ENCODE assay signal across 28 mouse cellular contexts in the genomic region with DNA sequence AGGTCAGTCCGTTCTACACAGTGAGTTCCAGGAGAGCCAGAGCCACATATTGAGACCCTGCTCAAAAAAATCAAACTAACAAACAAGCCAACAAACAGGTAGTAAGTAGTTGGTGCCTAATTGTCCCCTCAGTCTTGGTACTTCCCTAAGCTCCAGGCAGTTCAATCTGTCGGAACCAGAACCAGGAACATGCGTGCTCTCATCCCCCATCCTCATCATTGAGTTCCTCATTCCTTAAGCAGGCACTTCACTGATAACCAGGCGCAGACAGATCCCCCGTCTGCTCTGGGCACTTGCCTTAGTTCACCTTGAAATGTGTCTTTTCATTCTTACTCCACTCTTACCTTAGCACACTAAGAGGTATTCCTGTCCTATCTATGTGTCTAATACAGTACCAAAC.
DNase-seq lines count a peak whose midpoint lies in the region; ATAC-seq and TF ChIP-seq lines count a peak whose summit lies in the region.
"Had no signal": no experiment of that assay in that cellular context is flagged by ENCODE, and none has a peak within 500 bp of the region (broad histone marks: within the 10 kb centered on the region; RNA-seq: fewer than 3 reads in every experiment).

No protein-coding gene starts in this region.

- no peak for DNase-seq in heart, postnatal 4 days
- peak; percentile 26 for DNase-seq in liver, adult 2 months (ENCODE audit: extremely low read depth, low read depth, low spot score)
- DNase-seq in liver = no peak
- DNase-seq in frontal cortex, postnatal 14 days (ENCODE audit: low spot score in 2 of 2) = no peak
- DNase-seq: adrenal gland, postnatal 14 days; B cell, adult 2 months; cerebellum, adult 11-12 months; cerebellum, adult 9-11 months; gastrocnemius, postnatal 14 days; heart, adult 2 months; heart, postnatal 36 days; kidney, adult 2 months; kidney, postnatal 4 days; liver, postnatal 0 days; lung, postnatal 36 days; midbrain, embryonic 14.5 days; right cerebral cortex, postnatal 25 days had no signal

- H3K4me1 ChIP-seq in heart, embryonic 12.5 days (replicated peaks) = peaks cover 10% of the 10 kb centered on the region
- H3K4me1 ChIP-seq in liver, adult 2 months (ENCODE audit: control insufficient read depth, insufficient read depth, low read length) = peaks cover 4% of the 10 kb centered on the region
- no peaks in the 10 kb centered on the region for H3K4me1 ChIP-seq in hindbrain, embryonic 12.5 days
- H3K4me1 ChIP-seq: embryonic facial prominence, embryonic 13.5 days; hindbrain, embryonic 15.5 days; limb, embryonic 12.5 days; stomach, embryonic 15.5 days had no signal

- H3K36me3 ChIP-seq in heart, embryonic 12.5 days = peaks cover 32% of the 10 kb centered on the region
- H3K36me3 ChIP-seq in liver, adult 2 months (ENCODE audit: control insufficient read depth, insufficient read depth, low read length) = peaks cover 2% of the 10 kb centered on the region; the same call in 1 of the 2 replicates
- peaks cover 9% of the 10 kb centered on the region; the same call in 1 of the 2 replicates for H3K36me3 ChIP-seq in hindbrain, embryonic 12.5 days
- H3K36me3 ChIP-seq: hindbrain, embryonic 15.5 days; limb, embryonic 12.5 days; stomach, embryonic 15.5 days had no signal

- H3K27me3 ChIP-seq in heart, embryonic 12.5 days (replicated peaks) = no peaks in the 10 kb centered on the region
- H3K27me3 ChIP-seq in liver, adult 2 months (ENCODE audit: control insufficient read depth, insufficient read depth, low read length) = no peaks in the 10 kb centered on the region
- no peaks in the 10 kb centered on the region for H3K27me3 ChIP-seq in hindbrain, embryonic 12.5 days
- H3K27me3 ChIP-seq: embryonic facial prominence, embryonic 13.5 days; hindbrain, embryonic 15.5 days; limb, embryonic 12.5 days; liver, embryonic 12.5 days; Patski; stomach, embryonic 15.5 days had no signal

- no peak overlapping the region for H3K4me2 ChIP-seq in heart, embryonic 12.5 days
- H3K4me2 ChIP-seq in hindbrain, embryonic 12.5 days (replicated peaks) = no peak overlapping the region
- H3K4me2 ChIP-seq: embryonic facial prominence, embryonic 13.5 days; hindbrain, embryonic 15.5 days; limb, embryonic 12.5 days; liver, embryonic 12.5 days; stomach, embryonic 15.5 days had no signal

- no peak overlapping the region for H3K4me3 ChIP-seq in heart, embryonic 12.5 days
- H3K4me3 ChIP-seq in liver, adult 2 months (ENCODE audit: insufficient read depth, low read depth, low read length) = no peak overlapping the region
- H3K4me3 ChIP-seq in hindbrain, embryonic 12.5 days = no peak overlapping the region
- H3K4me3 ChIP-seq: embryonic facial prominence, embryonic 13.5 days; heart, adult 2 months; hindbrain, embryonic 15.5 days; limb, embryonic 12.5 days; liver, embryonic 12.5 days; stomach, embryonic 15.5 days had no signal

- H3K9me3 ChIP-seq in heart, embryonic 12.5 days (replicated peaks) = no peaks in the 10 kb centered on the region
- H3K9me3 ChIP-seq in hindbrain, embryonic 12.5 days (replicated peaks) = no peaks in the 10 kb centered on the region
- H3K9me3 ChIP-seq: embryonic facial prominence, embryonic 13.5 days; hindbrain, embryonic 15.5 days; limb, embryonic 12.5 days; liver, embryonic 12.5 days; stomach, embryonic 15.5 days had no signal

- peak overlapping the region; percentile 2; the same call in 1 of the 2 replicates for H3K27ac ChIP-seq in heart, embryonic 12.5 days (ENCODE audit: poor library complexity, severe bottlenecking)
- no peak overlapping the region for H3K27ac ChIP-seq in liver, adult 2 months (replicated peaks; ENCODE audit: insufficient read depth, low read depth, low read length)
- no peak overlapping the region for H3K27ac ChIP-seq in hindbrain, embryonic 12.5 days
- H3K27ac ChIP-seq: embryonic facial prominence, embryonic 13.5 days; heart, adult 2 months; hindbrain, embryonic 15.5 days; limb, embryonic 12.5 days; liver, embryonic 12.5 days; stomach, embryonic 15.5 days had no signal

- no peak overlapping the region for H3K9ac ChIP-seq in heart, embryonic 12.5 days
- H3K9ac ChIP-seq in liver, adult 2 months (ENCODE audit: low read depth, low read length) = no peak overlapping the region
- no peak overlapping the region for H3K9ac ChIP-seq in hindbrain, embryonic 12.5 days
- H3K9ac ChIP-seq: embryonic facial prominence, embryonic 13.5 days; hindbrain, embryonic 15.5 days; limb, embryonic 12.5 days; liver, embryonic 12.5 days; liver, postnatal 0 days; stomach, embryonic 15.5 days had no signal

- H3K79me2 ChIP-seq in liver, adult 2 months (ENCODE audit: control insufficient read depth, insufficient read depth, low read length) = no peaks in the 10 kb centered on the region

- WGBS in heart, embryonic 12.5 days = 39% methylated on average over 5 of the region's 5 CpGs
- WGBS in liver, adult 2 months = 82% methylated on average over 5 of the region's 5 CpGs
- WGBS in hindbrain, embryonic 12.5 days = 93% methylated on average over 5 of the region's 5 CpGs

- ATAC-seq in heart, embryonic 12.5 days (ENCODE audit: insufficient number of reproducible peaks, low FRiP score) = no peak
- ATAC-seq in erythroid progenitor cell, adult 5-6 weeks (replicated peaks; ENCODE audit: low FRiP score, poor library complexity, severe bottlenecking) = 0 out of 2 replicates have a peak, but pooled peaks have one; percentile 25
- 0 out of 2 replicates have a peak, but pooled peaks have one; percentile 38 for ATAC-seq in monocyte, adult 5-6 weeks (replicated peaks; ENCODE audit: insufficient number of reproducible peaks, low FRiP score, low TSS enrichment, poor library complexity, severe bottlenecking)
- ATAC-seq in hindbrain, embryonic 12.5 days (ENCODE audit: low FRiP score) = no peak
- ATAC-seq: forebrain, embryonic 16.5 days; liver, embryonic 12.5 days; liver, postnatal 0 days; Patski had no signal

- no peak for TF ChIP-seq POLR2A in liver, adult 2 months (IDR thresholded peaks at IDR 0.05; ENCODE audit: extremely low read depth, insufficient read depth, low read length)

- no peak for TF ChIP-seq CTCF in liver, adult 2 months (IDR thresholded peaks at IDR 0.05; ENCODE audit: low read depth, low read length)

Comparison
In these comparisons a context has a peak if more than half of its experiments do, and no peak if none do; other contexts are left out.
1. ATAC-seq: peak in erythroid progenitor cell, adult 5-6 weeks (single experiment) and monocyte, adult 5-6 weeks (single experiment); none in heart, embryonic 12.5 days (single experiment) and hindbrain, embryonic 12.5 days (single experiment).